Mouse (Mus musculus): ENCODE measurements around the gene Trim43a. TPM values are rescaled to one million over a fixed set of nuclear protein-coding genes. Genes with fewer than 3 reads are reported as not detected.

Gene Trim43a
- polyA plus RNA-seq, 1 experiment: not detected

Other genes starting within 250 kb of the Trim43a start
- gene Snx14, start 141.9 kb upstream of the Trim43a start, polyA plus RNA-seq (2012; rRNA removed): 16.7 and 19.5 TPM in 2 replicates
- not detected in 2 replicates for gene Gm20537, start 124.3 kb upstream of the Trim43a start, polyA plus RNA-seq (2012; rRNA removed)
- 4.0 and 9.3 TPM in 2 replicates for gene Syncrip, start 98.3 kb upstream of the Trim43a start, polyA plus RNA-seq (2012; rRNA removed)
- gene Zfp949, start 32.9 kb upstream of the Trim43a start, polyA plus RNA-seq (2012; rRNA removed): 4.6 and 7.0 TPM in 2 replicates
- gene Mthfsl, start 139.4 kb downstream of the Trim43a start, polyA plus RNA-seq (2012; rRNA removed): 24.4 and 26.3 TPM in 2 replicates
- gene Bcl2a1d, start 151.0 kb downstream of the Trim43a start, polyA plus RNA-seq (2012; rRNA removed): 5.6 and 6.6 TPM in 2 replicates